Mouse (Mus musculus): ENCODE measurements around the gene Art5. TPM values are rescaled to one million over a fixed set of nuclear protein-coding genes. Genes with fewer than 3 reads are reported as not detected.

Gene Art5
- polyA plus RNA-seq (2012; rRNA removed), result 0.15 and 0.33 TPM in 2 replicates

DNA sequence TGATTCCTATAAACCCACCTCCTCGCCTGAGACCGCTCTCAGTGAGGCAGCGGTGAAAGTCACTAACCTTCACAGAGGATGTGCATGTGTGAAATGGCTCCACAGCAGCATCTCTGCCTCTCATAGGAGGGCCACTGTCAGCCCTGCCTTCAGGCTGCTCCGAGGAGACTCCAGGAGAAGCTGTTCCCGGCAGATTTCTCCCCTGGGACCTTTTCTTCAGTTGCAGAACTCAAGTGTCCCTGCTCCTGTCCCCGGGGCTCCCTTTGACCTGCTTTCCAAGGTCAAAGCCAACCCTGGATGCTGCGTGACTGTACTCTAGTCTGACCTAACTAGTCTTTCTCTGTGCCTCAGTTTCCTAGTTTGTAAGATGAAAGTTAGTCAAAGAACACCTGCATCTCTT lies at the start of gene Art5:
TSS of gene Art5 (minus strand) at position 319 of the 400 bp plus-strand sequence.
- no peaks in the 10 kb centered on the region for H3K36me3 ChIP-seq (ENCODE audit: control insufficient read depth, insufficient read depth, low read length)
- 75% methylated on average over 7 of the region's 7 CpGs for WGBS
- no peak within 1 kb of the TSS for H3K27ac ChIP-seq (ENCODE audit: insufficient read depth, low read depth, low read length)
- no peaks in the 10 kb centered on the region for H3K4me1 ChIP-seq (ENCODE audit: control insufficient read depth, insufficient read depth, low read length)
- DNase-seq, result no peak
- TF ChIP-seq POLR2A (IDR thresholded peaks at IDR 0.05; ENCODE audit: low read depth, low read length) (no peak), CTCF (conservative IDR thresholded peaks at IDR 0.05; ENCODE audit: insufficient read depth, insufficient read length, low read depth, low read length) (no peak)
- H3K27me3 ChIP-seq (replicated peaks; ENCODE audit: control insufficient read depth, insufficient read depth, low read length), result no peaks in the 10 kb centered on the region
- H3K4me3 ChIP-seq (ENCODE audit: insufficient read depth, low read depth, low read length), result no peak within 1 kb of the TSS

- Histone ChIP-seq H3K4me1 (ENCODE audit: control insufficient read depth, insufficient read depth, low read length) (no peaks in the 10 kb centered on the region), H3K27ac (ENCODE audit: insufficient read depth, low read depth, low read length) (no peak overlapping the region), H3K4me3 (ENCODE audit: insufficient read depth, low read depth, low read length) (no peak overlapping the region), H3K27me3 (replicated peaks; ENCODE audit: control insufficient read depth, insufficient read depth, low read length) (no peaks in the 10 kb centered on the region), H3K36me3 (ENCODE audit: control insufficient read depth, insufficient read depth, low read length) (peaks cover 7% of the 10 kb centered on the region)
- no peak for TF ChIP-seq POLR2A (IDR thresholded peaks at IDR 0.05; ENCODE audit: low read depth, low read length)
- no peak for TF ChIP-seq CTCF (conservative IDR thresholded peaks at IDR 0.05; ENCODE audit: insufficient read depth, insufficient read length, low read depth, low read length)
- DNase-seq, result no peak
- 92% methylated on average over 5 of the region's 5 CpGs for WGBS
These were observed 44.4 kb upstream of the Art5 start for GRCm38 (mm10) chr7:102153691-102154090.

GRCm38 (mm10) chr7:102137898-102138297 lies 28.6 kb upstream of the Art5 start:
- no peak for DNase-seq
- WGBS, result 96% methylated on average over 5 of the region's 5 CpGs
- Histone ChIP-seq H3K27ac (ENCODE audit: insufficient read depth, low read depth, low read length) (no peak overlapping the region), H3K4me1 (ENCODE audit: control insufficient read depth, insufficient read depth, low read length) (no peaks in the 10 kb centered on the region), H3K36me3 (ENCODE audit: control insufficient read depth, insufficient read depth, low read length) (peaks cover 6% of the 10 kb centered on the region; the same call in 1 of the 2 replicates), H3K4me3 (ENCODE audit: insufficient read depth, low read depth, low read length) (no peak overlapping the region), H3K27me3 (replicated peaks; ENCODE audit: control insufficient read depth, insufficient read depth, low read length) (no peaks in the 10 kb centered on the region)
- TF ChIP-seq CTCF (conservative IDR thresholded peaks at IDR 0.05; ENCODE audit: insufficient read depth, insufficient read length, low read depth, low read length), result no peak
- no peak for TF ChIP-seq POLR2A (IDR thresholded peaks at IDR 0.05; ENCODE audit: low read depth, low read length)

DNA sequence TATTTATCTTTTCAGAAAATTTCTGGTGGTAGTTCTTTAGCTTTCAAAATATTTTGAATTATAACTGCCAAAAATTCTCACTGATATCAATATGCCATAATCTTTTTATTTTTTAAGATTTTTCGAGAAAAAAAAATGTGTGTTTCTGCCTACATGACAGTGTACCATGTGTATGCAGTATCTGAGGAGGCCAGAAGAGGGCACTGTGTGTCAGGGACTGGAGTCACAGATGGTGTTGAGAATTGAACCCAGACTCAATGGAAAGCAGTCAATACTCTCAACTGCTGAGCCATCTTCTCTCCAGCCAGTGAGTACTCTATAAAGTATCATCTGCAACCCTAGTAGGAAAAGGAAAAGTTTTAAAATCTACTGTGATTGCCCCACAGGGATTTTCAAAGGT lies 28.2 kb upstream of the Art5 start:
- H3K27ac ChIP-seq (ENCODE audit: insufficient read depth, low read depth, low read length), result no peak overlapping the region
- peaks cover 8% of the 10 kb centered on the region; the same call in 1 of the 2 replicates for H3K36me3 ChIP-seq (ENCODE audit: control insufficient read depth, insufficient read depth, low read length)
- DNase-seq, result peak; percentile 38
- TF ChIP-seq CTCF (conservative IDR thresholded peaks at IDR 0.05; ENCODE audit: insufficient read depth, insufficient read length, low read depth, low read length) (peak; percentile 62), POLR2A (IDR thresholded peaks at IDR 0.05; ENCODE audit: low read depth, low read length) (no peak)
- 88% methylated on average over 1 of the region's 1 CpGs for WGBS
- H3K27me3 ChIP-seq (replicated peaks; ENCODE audit: control insufficient read depth, insufficient read depth, low read length), result no peaks in the 10 kb centered on the region
- no peak overlapping the region for H3K4me3 ChIP-seq (ENCODE audit: insufficient read depth, low read depth, low read length)
- no peaks in the 10 kb centered on the region for H3K4me1 ChIP-seq (ENCODE audit: control insufficient read depth, insufficient read depth, low read length)

DNA sequence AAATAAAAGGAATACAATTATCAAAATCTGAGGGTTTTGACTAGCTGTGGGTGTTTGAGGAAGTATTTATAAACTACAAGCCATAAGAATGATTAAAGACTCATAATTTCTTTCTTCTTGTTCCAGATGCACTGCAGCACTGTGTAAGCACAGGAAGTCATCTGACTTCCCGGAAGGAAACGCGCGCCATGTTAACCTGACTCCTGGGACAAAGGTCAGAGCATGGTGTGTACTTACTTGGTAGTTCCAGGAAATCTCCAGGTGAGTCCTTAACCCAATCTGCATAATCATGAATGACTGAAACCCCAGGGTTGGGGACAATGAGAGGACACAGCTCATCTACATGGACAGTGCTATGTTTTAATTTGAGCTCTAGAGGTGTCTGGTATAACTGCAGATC lies 23.1 kb upstream of the Art5 start:
- H3K4me1 ChIP-seq (ENCODE audit: control insufficient read depth, insufficient read depth, low read length), result no peaks in the 10 kb centered on the region
- peak; percentile 68 for DNase-seq
- 55% methylated on average over 4 of the region's 4 CpGs for WGBS
- peaks cover 20% of the 10 kb centered on the region for H3K36me3 ChIP-seq (ENCODE audit: control insufficient read depth, insufficient read depth, low read length)
- H3K27me3 ChIP-seq (replicated peaks; ENCODE audit: control insufficient read depth, insufficient read depth, low read length), result no peaks in the 10 kb centered on the region
- no peak overlapping the region for H3K4me3 ChIP-seq (ENCODE audit: insufficient read depth, low read depth, low read length)
- TF ChIP-seq CTCF (conservative IDR thresholded peaks at IDR 0.05; ENCODE audit: insufficient read depth, insufficient read length, low read depth, low read length) (no peak), POLR2A (IDR thresholded peaks at IDR 0.05; ENCODE audit: low read depth, low read length) (no peak)
- no peak overlapping the region for H3K27ac ChIP-seq (ENCODE audit: insufficient read depth, low read depth, low read length)

GRCm38 (mm10) chr7:102120326-102120725 lies 11.0 kb upstream of the Art5 start:
- DNase-seq, result no peak
- Histone ChIP-seq H3K36me3 (ENCODE audit: control insufficient read depth, insufficient read depth, low read length) (peaks cover 8% of the 10 kb centered on the region), H3K27ac (ENCODE audit: insufficient read depth, low read depth, low read length) (no peak overlapping the region), H3K4me3 (ENCODE audit: insufficient read depth, low read depth, low read length) (no peak overlapping the region), H3K4me1 (ENCODE audit: control insufficient read depth, insufficient read depth, low read length) (no peaks in the 10 kb centered on the region), H3K27me3 (replicated peaks; ENCODE audit: control insufficient read depth, insufficient read depth, low read length) (no peaks in the 10 kb centered on the region)
- TF ChIP-seq CTCF (conservative IDR thresholded peaks at IDR 0.05; ENCODE audit: insufficient read depth, insufficient read length, low read depth, low read length) (no peak), POLR2A (IDR thresholded peaks at IDR 0.05; ENCODE audit: low read depth, low read length) (no peak)
- 93% methylated on average over 10 of the region's 10 CpGs for WGBS

- DNase-seq, result no peak
- peaks cover 3% of the 10 kb centered on the region; the same call in 1 of the 2 replicates for H3K36me3 ChIP-seq (ENCODE audit: control insufficient read depth, insufficient read depth, low read length)
- 57% methylated on average over 6 of the region's 6 CpGs for WGBS
These were observed 8.1 kb upstream of the Art5 start for GRCm38 (mm10) chr7:102117382-102117781.

More at GRCm38 (mm10) chr7:102117382-102117781, 8.1 kb upstream of the Art5 start:
- no peak overlapping the region for H3K27ac ChIP-seq (ENCODE audit: insufficient read depth, low read depth, low read length)
- H3K4me1 ChIP-seq (ENCODE audit: control insufficient read depth, insufficient read depth, low read length), result no peaks in the 10 kb centered on the region
- no peaks in the 10 kb centered on the region for H3K27me3 ChIP-seq (replicated peaks; ENCODE audit: control insufficient read depth, insufficient read depth, low read length)
- TF ChIP-seq CTCF (conservative IDR thresholded peaks at IDR 0.05; ENCODE audit: insufficient read depth, insufficient read length, low read depth, low read length), result no peak
- TF ChIP-seq POLR2A (IDR thresholded peaks at IDR 0.05; ENCODE audit: low read depth, low read length), result no peak
- no peak overlapping the region for H3K4me3 ChIP-seq (ENCODE audit: insufficient read depth, low read depth, low read length)

All from kidney, adult 2 months (tissue).